Mouse (Mus musculus): ENCODE results near the gene Cadm2. TPM values are rescaled to one million over a fixed set of nuclear protein-coding genes. Genes with fewer than 3 reads are reported as not detected.

The Cadm2 gene
- polyA plus RNA-seq, 1 experiment = 1.6 TPM

GRCm38 (mm10) chr16:67003161-67003560 is 617.5 kb downstream of the Cadm2 start:
- DNase-seq = no peak
- H3K4me3 ChIP-seq (replicated peaks; ENCODE audit: extremely low read depth, low read depth, low read length) = no peak overlapping the region
- H3K4me1 ChIP-seq (ENCODE audit: control insufficient read depth, insufficient read depth, low read length) = no peaks in the 10 kb centered on the region
- WGBS = 65% methylated on average over 3 of the region's 3 CpGs
- no peak for TF ChIP-seq CTCF (IDR thresholded peaks at IDR 0.05; ENCODE audit: insufficient read depth, low read length)
- no peak for TF ChIP-seq POLR2A (IDR thresholded peaks at IDR 0.05; ENCODE audit: borderline replicate concordance, extremely low read depth, low read depth, low read length)

DNA sequence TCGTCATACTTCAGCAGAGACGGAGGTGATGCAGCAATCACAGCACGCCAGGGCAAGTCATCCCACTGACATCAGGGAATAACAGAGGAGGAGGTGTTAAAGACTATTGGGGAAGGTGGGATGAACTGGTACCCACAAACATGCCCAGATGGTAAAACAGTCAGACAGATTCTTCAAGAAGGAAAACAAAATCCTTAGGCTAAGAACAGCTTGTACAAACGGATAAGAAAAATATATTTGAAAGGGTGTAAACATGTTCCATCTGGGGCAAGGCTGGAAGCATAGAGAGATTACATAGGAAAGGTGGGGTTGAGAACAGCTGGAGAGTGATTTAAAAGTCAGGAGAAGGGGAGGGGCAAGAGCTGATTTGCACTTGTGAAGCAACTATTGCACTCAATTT is 619.0 kb downstream of the Cadm2 start:
- WGBS = 43% methylated on average over 4 of the region's 4 CpGs
- no peak overlapping the region for H3K4me3 ChIP-seq (replicated peaks; ENCODE audit: extremely low read depth, low read depth, low read length)
- DNase-seq = no peak
- no peaks in the 10 kb centered on the region for H3K4me1 ChIP-seq (ENCODE audit: control insufficient read depth, insufficient read depth, low read length)
- TF ChIP-seq CTCF (IDR thresholded peaks at IDR 0.05; ENCODE audit: insufficient read depth, low read length) (no peak), POLR2A (IDR thresholded peaks at IDR 0.05; ENCODE audit: borderline replicate concordance, extremely low read depth, low read depth, low read length) (no peak)

DNA sequence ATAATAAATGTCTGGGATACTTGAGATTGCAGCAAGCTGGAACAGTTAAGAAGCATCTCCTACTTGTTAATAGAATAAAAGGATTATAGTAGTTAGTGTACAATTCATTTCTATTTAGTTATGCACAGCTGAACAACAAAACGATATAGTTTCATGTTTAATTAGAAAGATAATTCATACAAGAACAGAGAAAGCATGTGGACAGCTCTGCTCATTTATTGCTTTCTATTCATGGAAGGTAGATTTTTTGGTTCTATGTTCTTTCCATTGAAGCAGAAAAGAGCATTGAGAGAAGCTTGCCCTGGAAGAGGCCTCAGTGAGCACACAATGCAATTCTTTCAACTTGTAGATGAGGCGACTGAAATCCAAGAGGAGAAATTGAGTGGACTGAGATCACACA is 623.2 kb downstream of the Cadm2 start:
- no peaks in the 10 kb centered on the region for H3K4me1 ChIP-seq (ENCODE audit: control insufficient read depth, insufficient read depth, low read length)
- no peak for DNase-seq
- TF ChIP-seq CTCF (IDR thresholded peaks at IDR 0.05; ENCODE audit: insufficient read depth, low read length) (no peak), POLR2A (IDR thresholded peaks at IDR 0.05; ENCODE audit: borderline replicate concordance, extremely low read depth, low read depth, low read length) (no peak)
- no peak overlapping the region for H3K4me3 ChIP-seq (replicated peaks; ENCODE audit: extremely low read depth, low read depth, low read length)
- 74% methylated on average over 2 of the region's 2 CpGs for WGBS

DNA sequence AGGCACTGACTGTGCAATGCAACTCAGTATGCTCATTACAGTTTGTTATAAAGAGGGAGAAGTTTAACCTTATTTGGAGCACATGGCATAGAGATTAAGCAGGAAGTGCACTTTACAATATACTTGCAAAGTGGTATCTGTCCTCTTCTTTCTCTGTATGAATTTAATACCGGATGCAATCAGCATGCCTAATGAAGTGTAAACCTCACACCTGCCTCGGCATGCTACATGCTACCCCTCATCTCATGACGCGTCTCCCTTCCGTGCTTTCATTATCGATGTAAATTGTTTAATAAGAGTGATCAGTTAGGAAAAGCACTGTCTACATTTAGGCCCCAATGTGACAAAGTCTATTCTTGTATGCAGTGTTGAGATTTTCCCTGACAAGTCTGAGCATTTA is 633.0 kb downstream of the Cadm2 start:
- Histone ChIP-seq H3K4me3 (replicated peaks; ENCODE audit: extremely low read depth, low read depth, low read length) (no peak overlapping the region), H3K4me1 (ENCODE audit: control insufficient read depth, insufficient read depth, low read length) (no peaks in the 10 kb centered on the region)
- 82% methylated on average over 6 of the region's 6 CpGs for WGBS
- TF ChIP-seq CTCF (IDR thresholded peaks at IDR 0.05; ENCODE audit: insufficient read depth, low read length) (no peak), POLR2A (IDR thresholded peaks at IDR 0.05; ENCODE audit: borderline replicate concordance, extremely low read depth, low read depth, low read length) (no peak)
- no peak for DNase-seq

GRCm38 (mm10) chr16:66986879-66987278 is 633.8 kb downstream of the Cadm2 start:
- 65% methylated on average over 7 of the region's 7 CpGs for WGBS
- Histone ChIP-seq H3K4me1 (ENCODE audit: control insufficient read depth, insufficient read depth, low read length) (no peaks in the 10 kb centered on the region), H3K4me3 (replicated peaks; ENCODE audit: extremely low read depth, low read depth, low read length) (no peak overlapping the region)
- no peak for TF ChIP-seq CTCF (IDR thresholded peaks at IDR 0.05; ENCODE audit: insufficient read depth, low read length)
- no peak for DNase-seq

GRCm38 (mm10) chr16:66970912-66971311 is 649.8 kb downstream of the Cadm2 start:
- DNase-seq = no peak
- Histone ChIP-seq H3K4me1 (ENCODE audit: control insufficient read depth, insufficient read depth, low read length) (no peaks in the 10 kb centered on the region), H3K4me3 (replicated peaks; ENCODE audit: extremely low read depth, low read depth, low read length) (no peak overlapping the region)
- WGBS = 24% methylated on average over 3 of the region's 3 CpGs
- TF ChIP-seq CTCF (IDR thresholded peaks at IDR 0.05; ENCODE audit: insufficient read depth, low read length) = no peak
- no peak for TF ChIP-seq POLR2A (IDR thresholded peaks at IDR 0.05; ENCODE audit: borderline replicate concordance, extremely low read depth, low read depth, low read length)

DNA sequence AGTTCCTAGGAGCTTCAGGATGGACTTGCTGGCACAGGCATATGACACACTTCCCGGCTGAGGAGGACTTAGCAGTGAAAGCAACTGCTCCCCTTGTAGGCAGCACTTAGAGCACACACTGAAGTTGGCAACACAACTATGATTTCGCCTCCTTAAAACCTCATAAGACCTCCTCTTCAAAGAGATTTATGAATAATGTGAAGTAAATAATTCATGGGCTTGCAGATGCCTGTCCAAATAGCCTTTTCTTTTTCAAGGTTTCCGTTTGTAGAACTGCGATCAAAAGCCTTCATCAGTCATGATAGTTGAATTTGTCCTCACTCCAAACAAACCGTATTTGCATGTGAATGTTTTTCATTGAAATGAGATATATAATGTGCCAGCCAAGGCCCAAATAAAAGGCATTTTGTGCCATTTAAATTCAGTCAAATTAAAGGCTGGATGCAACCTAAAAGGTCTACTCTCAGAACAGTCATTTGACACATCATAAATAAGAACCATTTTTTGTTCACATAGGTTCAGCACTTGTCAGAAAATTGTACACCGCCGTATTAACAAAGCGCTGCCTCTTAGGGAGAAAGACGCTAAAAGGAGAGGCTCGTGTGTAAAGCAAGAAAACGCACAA is 651.1 kb downstream of the Cadm2 start:
- WGBS = 70% methylated on average over 11 of the region's 11 CpGs

GRCm38 (mm10) chr16:66968336-66968735 is 652.4 kb downstream of the Cadm2 start:
- WGBS = 79% methylated on average over 5 of the region's 5 CpGs

More for the DNA sequence above, 651.1 kb downstream of the Cadm2 start:
- TF ChIP-seq POLR2A (IDR thresholded peaks at IDR 0.05; ENCODE audit: borderline replicate concordance, extremely low read depth, low read depth, low read length) (no peak), CTCF (IDR thresholded peaks at IDR 0.05; ENCODE audit: insufficient read depth, low read length) (no peak)
- H3K4me3 ChIP-seq (replicated peaks; ENCODE audit: extremely low read depth, low read depth, low read length) = no peak overlapping the region
- no peaks in the 10 kb centered on the region for H3K4me1 ChIP-seq (ENCODE audit: control insufficient read depth, insufficient read depth, low read length)
- no peak for DNase-seq

DNA sequence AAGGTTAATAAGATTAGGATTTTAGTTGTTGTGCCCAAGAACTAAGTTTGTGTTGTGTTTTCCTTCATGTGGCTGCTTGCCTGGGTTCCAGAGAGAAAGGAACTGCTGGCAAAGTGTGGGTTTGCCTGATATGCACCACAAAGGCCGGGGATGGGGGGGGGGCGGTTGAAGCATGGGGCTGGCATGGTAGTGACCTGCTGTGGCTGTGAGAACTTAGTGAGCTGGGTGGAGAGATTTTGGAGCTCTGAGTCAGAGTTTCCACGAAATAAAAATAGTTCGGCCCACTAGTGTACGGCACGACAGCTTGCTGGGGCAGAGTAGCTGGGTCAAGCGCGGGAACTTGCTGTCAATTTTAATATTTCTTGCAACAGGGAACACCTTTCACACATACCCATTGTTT is 653.0 kb downstream of the Cadm2 start:
- TF ChIP-seq CTCF (IDR thresholded peaks at IDR 0.05; ENCODE audit: insufficient read depth, low read length) = no peak
- no peak for TF ChIP-seq POLR2A (IDR thresholded peaks at IDR 0.05; ENCODE audit: borderline replicate concordance, extremely low read depth, low read depth, low read length)
- no peak for DNase-seq
- no peaks in the 10 kb centered on the region for H3K4me1 ChIP-seq (ENCODE audit: control insufficient read depth, insufficient read depth, low read length)
- no peak overlapping the region for H3K4me3 ChIP-seq (replicated peaks; ENCODE audit: extremely low read depth, low read depth, low read length)
- WGBS = 77% methylated on average over 8 of the region's 8 CpGs

More at GRCm38 (mm10) chr16:66968336-66968735, 652.4 kb downstream of the Cadm2 start:
- DNase-seq = no peak
- TF ChIP-seq CTCF (IDR thresholded peaks at IDR 0.05; ENCODE audit: insufficient read depth, low read length) = no peak
- no peak for TF ChIP-seq POLR2A (IDR thresholded peaks at IDR 0.05; ENCODE audit: borderline replicate concordance, extremely low read depth, low read depth, low read length)
- Histone ChIP-seq H3K4me3 (replicated peaks; ENCODE audit: extremely low read depth, low read depth, low read length) (no peak overlapping the region), H3K4me1 (ENCODE audit: control insufficient read depth, insufficient read depth, low read length) (no peaks in the 10 kb centered on the region)

GRCm38 (mm10) chr16:66959146-66959545 is 661.6 kb downstream of the Cadm2 start:
- 69% methylated on average over 3 of the region's 3 CpGs for WGBS
- Histone ChIP-seq H3K4me1 (ENCODE audit: control insufficient read depth, insufficient read depth, low read length) (no peaks in the 10 kb centered on the region), H3K4me3 (replicated peaks; ENCODE audit: extremely low read depth, low read depth, low read length) (no peak overlapping the region)
- no peak for DNase-seq
- TF ChIP-seq CTCF (IDR thresholded peaks at IDR 0.05; ENCODE audit: insufficient read depth, low read length) (no peak), POLR2A (IDR thresholded peaks at IDR 0.05; ENCODE audit: borderline replicate concordance, extremely low read depth, low read depth, low read length) (no peak)

Measured in lung, adult 2 months (tissue).